Mouse (Mus musculus): Measurements from ENCODE around the gene Cfap44. TPM values are rescaled to one million over a fixed set of nuclear protein-coding genes. Genes with fewer than 3 reads are reported as not detected.

Cfap44 gene
- polyA plus RNA-seq, 1 experiment from 2014 or later = 0.20 TPM

GRCm38 (mm10) chr16:44484831-44485230 lies 90.2 kb downstream of the Cfap44 start:
- Histone ChIP-seq H3K4me3 (ENCODE audit: low read length) (no peak overlapping the region), H3K9ac (ENCODE audit: low read length) (no peak overlapping the region), H3K9me3 (replicated peaks; ENCODE audit: control insufficient read depth, low read length) (no peaks in the 10 kb centered on the region), H3K36me3 (ENCODE audit: control insufficient read depth, insufficient read depth) (peaks cover 4% of the 10 kb centered on the region; the same call in 1 of the 2 replicates), H3K4me2 (ENCODE audit: low read depth, low read length) (no peak overlapping the region), H3K27me3 (ENCODE audit: control insufficient read depth, insufficient read depth, low read length) (no peaks in the 10 kb centered on the region), H3K27ac (ENCODE audit: low read length) (no peak overlapping the region), H3K4me1 (ENCODE audit: control insufficient read depth, insufficient read depth, low read length) (no peaks in the 10 kb centered on the region)
- no peak for ATAC-seq (replicated peaks; ENCODE audit: extremely low read depth, insufficient read depth, low FRiP score)
- 72% methylated on average over 10 of the region's 10 CpGs for WGBS

DNA sequence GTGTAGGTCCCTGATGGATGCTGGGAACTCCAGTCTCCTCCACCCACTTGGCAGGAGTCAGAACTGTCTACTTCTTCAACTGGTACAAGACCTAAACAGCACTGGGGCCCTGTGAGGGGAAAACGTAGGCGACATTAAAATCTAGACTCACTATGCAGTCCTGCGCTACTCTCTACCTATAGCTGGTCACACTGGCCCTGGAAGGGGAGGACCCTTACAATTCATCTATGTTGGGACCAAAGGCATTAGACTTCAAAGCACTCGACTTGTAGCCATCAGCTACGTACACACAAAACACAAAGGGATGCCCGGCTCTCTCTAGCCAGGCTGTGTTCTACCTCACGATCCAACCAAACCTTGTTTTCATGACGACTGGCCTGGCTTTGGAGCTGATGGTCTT lies 91.1 kb downstream of the Cfap44 start:
- Histone ChIP-seq H3K4me3 (ENCODE audit: low read length) (no peak overlapping the region), H3K36me3 (ENCODE audit: control insufficient read depth, insufficient read depth) (peaks cover 7% of the 10 kb centered on the region; the same call in 1 of the 2 replicates), H3K27me3 (ENCODE audit: control insufficient read depth, insufficient read depth, low read length) (no peaks in the 10 kb centered on the region), H3K4me2 (ENCODE audit: low read depth, low read length) (no peak overlapping the region), H3K27ac (ENCODE audit: low read length) (no peak overlapping the region), H3K9ac (ENCODE audit: low read length) (no peak overlapping the region), H3K4me1 (ENCODE audit: control insufficient read depth, insufficient read depth, low read length) (no peaks in the 10 kb centered on the region), H3K9me3 (replicated peaks; ENCODE audit: control insufficient read depth, low read length) (no peaks in the 10 kb centered on the region)
- 79% methylated on average over 8 of the region's 8 CpGs for WGBS
- ATAC-seq (replicated peaks; ENCODE audit: extremely low read depth, insufficient read depth, low FRiP score) = no peak

- H3K4me3 ChIP-seq (ENCODE audit: low read length) = no peak overlapping the region
- peaks cover 7% of the 10 kb centered on the region; the same call in 1 of the 2 replicates for H3K36me3 ChIP-seq (ENCODE audit: control insufficient read depth, insufficient read depth)
These were observed 92.0 kb downstream of the Cfap44 start for GRCm38 (mm10) chr16:44486612-44487011.

GRCm38 (mm10) chr16:44487194-44487593 lies 92.6 kb downstream of the Cfap44 start:
- no peaks in the 10 kb centered on the region for H3K9me3 ChIP-seq (replicated peaks; ENCODE audit: control insufficient read depth, low read length)
- no peak for ATAC-seq (replicated peaks; ENCODE audit: extremely low read depth, insufficient read depth, low FRiP score)
- no peak overlapping the region for H3K9ac ChIP-seq (ENCODE audit: low read length)
- no peaks in the 10 kb centered on the region for H3K4me1 ChIP-seq (ENCODE audit: control insufficient read depth, insufficient read depth, low read length)
- WGBS = 88% methylated on average over 13 of the region's 13 CpGs
- H3K4me3 ChIP-seq (ENCODE audit: low read length) = no peak overlapping the region
- H3K4me2 ChIP-seq (ENCODE audit: low read depth, low read length) = no peak overlapping the region
- peaks cover 7% of the 10 kb centered on the region; the same call in 1 of the 2 replicates for H3K36me3 ChIP-seq (ENCODE audit: control insufficient read depth, insufficient read depth)
- H3K27me3 ChIP-seq (ENCODE audit: control insufficient read depth, insufficient read depth, low read length) = no peaks in the 10 kb centered on the region
- H3K27ac ChIP-seq (ENCODE audit: low read length) = no peak overlapping the region

More at GRCm38 (mm10) chr16:44486612-44487011, 92.0 kb downstream of the Cfap44 start:
- WGBS = 81% methylated on average over 9 of the region's 9 CpGs
- H3K9me3 ChIP-seq (replicated peaks; ENCODE audit: control insufficient read depth, low read length) = no peaks in the 10 kb centered on the region
- no peak overlapping the region for H3K27ac ChIP-seq (ENCODE audit: low read length)
- H3K4me1 ChIP-seq (ENCODE audit: control insufficient read depth, insufficient read depth, low read length) = no peaks in the 10 kb centered on the region
- no peak overlapping the region for H3K4me2 ChIP-seq (ENCODE audit: low read depth, low read length)
- no peak for ATAC-seq (replicated peaks; ENCODE audit: extremely low read depth, insufficient read depth, low FRiP score)
- H3K27me3 ChIP-seq (ENCODE audit: control insufficient read depth, insufficient read depth, low read length) = no peaks in the 10 kb centered on the region
- no peak overlapping the region for H3K9ac ChIP-seq (ENCODE audit: low read length)

DNA sequence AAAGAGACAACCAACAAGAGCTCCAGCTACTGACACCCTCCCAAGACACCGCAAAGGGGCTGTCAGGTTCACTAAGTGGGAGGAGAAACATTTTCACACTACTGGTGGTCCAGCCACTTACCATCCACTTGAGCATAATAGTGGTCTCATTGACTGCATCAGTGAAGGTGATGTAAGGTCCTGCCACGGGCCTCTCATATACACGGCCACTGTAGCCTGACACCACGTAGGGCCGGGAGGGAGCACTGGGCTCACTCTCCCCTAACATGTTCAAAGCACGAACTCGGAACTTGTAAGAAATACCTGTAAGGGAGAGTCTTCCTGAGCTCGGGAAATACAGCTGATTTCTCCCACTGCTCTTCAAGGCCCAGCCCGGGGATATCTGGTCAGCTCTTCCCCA lies 96.5 kb downstream of the Cfap44 start:
- Histone ChIP-seq H3K4me1 (ENCODE audit: control insufficient read depth, insufficient read depth, low read length) (0 out of 2 replicates have a peak, but pooled peaks cover 6% of the 10 kb centered on the region), H3K27me3 (ENCODE audit: control insufficient read depth, insufficient read depth, low read length) (no peaks in the 10 kb centered on the region), H3K9ac (ENCODE audit: low read length) (no peak overlapping the region), H3K4me2 (ENCODE audit: low read depth, low read length) (no peak overlapping the region), H3K4me3 (ENCODE audit: low read length) (no peak overlapping the region), H3K9me3 (replicated peaks; ENCODE audit: control insufficient read depth, low read length) (no peaks in the 10 kb centered on the region), H3K27ac (ENCODE audit: low read length) (no peak overlapping the region), H3K36me3 (ENCODE audit: control insufficient read depth, insufficient read depth) (peaks cover 12% of the 10 kb centered on the region; the same call in 1 of the 2 replicates)
- no peak for ATAC-seq (replicated peaks; ENCODE audit: extremely low read depth, insufficient read depth, low FRiP score)
- WGBS = 79% methylated on average over 9 of the region's 9 CpGs

DNA sequence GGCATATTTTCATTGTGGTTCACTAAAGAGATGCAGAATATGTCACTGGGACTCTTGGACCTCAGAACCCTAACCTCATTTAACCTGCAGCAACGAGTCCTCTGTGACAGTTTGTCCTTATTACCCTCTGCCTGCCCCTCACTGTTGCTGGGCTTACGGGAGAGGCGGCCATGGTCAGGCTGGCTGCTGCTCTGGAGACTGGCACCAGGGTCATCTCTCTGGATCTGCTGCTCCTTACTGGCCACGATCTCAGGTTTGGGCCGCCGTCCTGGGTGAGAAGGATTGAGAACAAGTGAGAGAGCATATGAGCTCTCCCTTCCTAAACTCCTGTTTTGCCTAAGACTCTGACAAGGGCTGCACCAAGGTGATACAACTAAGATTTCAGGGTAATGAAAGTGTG lies 97.6 kb downstream of the Cfap44 start:
- Histone ChIP-seq H3K9me3 (replicated peaks; ENCODE audit: control insufficient read depth, low read length) (no peaks in the 10 kb centered on the region), H3K4me3 (ENCODE audit: low read length) (no peak overlapping the region), H3K4me1 (ENCODE audit: control insufficient read depth, insufficient read depth, low read length) (0 out of 2 replicates have a peak, but pooled peaks cover 6% of the 10 kb centered on the region), H3K4me2 (ENCODE audit: low read depth, low read length) (no peak overlapping the region), H3K36me3 (ENCODE audit: control insufficient read depth, insufficient read depth) (peaks cover 10% of the 10 kb centered on the region; the same call in 1 of the 2 replicates), H3K27me3 (ENCODE audit: control insufficient read depth, insufficient read depth, low read length) (no peaks in the 10 kb centered on the region), H3K9ac (ENCODE audit: low read length) (no peak overlapping the region), H3K27ac (ENCODE audit: low read length) (no peak overlapping the region)
- no peak for ATAC-seq (replicated peaks; ENCODE audit: extremely low read depth, insufficient read depth, low FRiP score)
- WGBS = 89% methylated on average over 6 of the region's 6 CpGs

DNA sequence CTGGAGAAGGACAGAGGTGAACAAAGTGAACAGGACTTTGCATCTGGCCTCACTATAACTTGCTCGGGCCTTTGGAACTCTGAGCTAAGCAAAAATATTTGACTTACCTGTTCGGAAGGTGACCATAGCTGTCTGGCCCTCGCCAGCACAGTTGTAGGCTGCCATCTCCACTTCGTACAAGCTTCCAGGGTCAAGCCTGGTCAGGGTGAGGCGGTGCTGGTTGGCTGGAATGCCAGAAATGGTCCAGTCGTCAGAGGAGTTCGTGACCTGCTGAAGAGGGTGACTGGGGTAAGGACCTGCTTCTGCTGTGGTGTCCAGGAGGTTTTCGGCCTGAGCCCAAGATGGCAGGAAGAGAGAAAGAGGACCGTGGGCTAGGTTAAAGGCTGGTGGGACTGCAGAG lies 98.1 kb downstream of the Cfap44 start:
- no peak overlapping the region for H3K27ac ChIP-seq (ENCODE audit: low read length)
- H3K4me1 ChIP-seq (ENCODE audit: control insufficient read depth, insufficient read depth, low read length) = 0 out of 2 replicates have a peak, but pooled peaks cover 6% of the 10 kb centered on the region
- ATAC-seq (replicated peaks; ENCODE audit: extremely low read depth, insufficient read depth, low FRiP score) = no peak
- H3K4me2 ChIP-seq (ENCODE audit: low read depth, low read length) = no peak overlapping the region
- no peaks in the 10 kb centered on the region for H3K27me3 ChIP-seq (ENCODE audit: control insufficient read depth, insufficient read depth, low read length)
- no peak overlapping the region for H3K9ac ChIP-seq (ENCODE audit: low read length)
- 76% methylated on average over 9 of the region's 9 CpGs for WGBS
- H3K36me3 ChIP-seq (ENCODE audit: control insufficient read depth, insufficient read depth) = peaks cover 10% of the 10 kb centered on the region
- no peak overlapping the region for H3K4me3 ChIP-seq (ENCODE audit: low read length)
- no peaks in the 10 kb centered on the region for H3K9me3 ChIP-seq (replicated peaks; ENCODE audit: control insufficient read depth, low read length)

DNA sequence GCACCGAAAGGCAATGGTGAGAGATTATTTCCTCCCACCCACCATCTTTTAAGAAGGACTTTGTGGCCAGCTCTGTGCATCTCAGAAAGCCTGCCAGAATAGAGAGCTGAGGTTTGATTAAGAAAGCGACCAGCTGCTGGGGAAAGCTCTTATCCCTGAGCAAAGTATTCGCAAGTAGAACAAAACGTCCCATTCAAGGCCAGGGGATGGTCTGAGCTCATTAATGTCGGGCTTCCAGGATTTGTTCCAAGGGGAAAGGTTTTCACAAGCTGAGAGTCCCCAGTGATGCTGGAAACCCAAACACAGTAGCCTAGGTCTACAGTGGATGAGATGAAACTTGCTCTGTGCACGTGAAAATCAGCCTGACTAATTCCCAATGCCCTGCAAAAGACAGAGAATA lies 99.3 kb downstream of the Cfap44 start:
- peak overlapping the region; percentile 8 for H3K27ac ChIP-seq (ENCODE audit: low read length)
- 57% methylated on average over 6 of the region's 6 CpGs for WGBS
- ATAC-seq (replicated peaks; ENCODE audit: extremely low read depth, insufficient read depth, low FRiP score) = peak; percentile 33
- H3K36me3 ChIP-seq (ENCODE audit: control insufficient read depth, insufficient read depth) = peaks cover 15% of the 10 kb centered on the region
- 0 out of 2 replicates have a peak, but pooled peaks cover 6% of the 10 kb centered on the region for H3K4me1 ChIP-seq (ENCODE audit: control insufficient read depth, insufficient read depth, low read length)
- no peaks in the 10 kb centered on the region for H3K9me3 ChIP-seq (replicated peaks; ENCODE audit: control insufficient read depth, low read length)
- no peak overlapping the region for H3K4me3 ChIP-seq (ENCODE audit: low read length)
- no peaks in the 10 kb centered on the region for H3K27me3 ChIP-seq (ENCODE audit: control insufficient read depth, insufficient read depth, low read length)
- H3K4me2 ChIP-seq (ENCODE audit: low read depth, low read length) = no peak overlapping the region
- H3K9ac ChIP-seq (ENCODE audit: low read length) = no peak overlapping the region

GRCm38 (mm10) chr16:44494441-44495108 lies 100.0 kb downstream of the Cfap44 start:
- Histone ChIP-seq H3K27me3 (ENCODE audit: control insufficient read depth, insufficient read depth, low read length) (no peaks in the 10 kb centered on the region), H3K4me1 (ENCODE audit: control insufficient read depth, insufficient read depth, low read length) (0 out of 2 replicates have a peak, but pooled peaks cover 6% of the 10 kb centered on the region), H3K9me3 (replicated peaks; ENCODE audit: control insufficient read depth, low read length) (no peaks in the 10 kb centered on the region), H3K27ac (ENCODE audit: low read length) (peak overlapping the region; percentile 8), H3K36me3 (ENCODE audit: control insufficient read depth, insufficient read depth) (peaks cover 19% of the 10 kb centered on the region), H3K9ac (ENCODE audit: low read length) (no peak overlapping the region), H3K4me3 (ENCODE audit: low read length) (no peak overlapping the region), H3K4me2 (ENCODE audit: low read depth, low read length) (no peak overlapping the region)
- ATAC-seq (replicated peaks; ENCODE audit: extremely low read depth, insufficient read depth, low FRiP score) = no peak
- 47% methylated on average over 8 of the region's 8 CpGs for WGBS
